Mouse (Mus musculus) heart, adult 18-20 months (tissue): ENCODE data around the gene Ndfip2. TPM values are rescaled to one million over a fixed set of nuclear protein-coding genes. Genes with fewer than 3 reads are reported as not detected.
A peak's percentile ranks its signal among the peaks of the same experiment; 100 is the strongest.

Experiments used
- DNase-seq, 2 experiments: peaks; one replicate each; pipeline ENCODE4 v3.0.0; 2021 to 2022; ENCODE audit warnings: mixed read lengths in 1 of 2
- long read RNA-seq, 2 experiments: library from polyadenylated mRNA; stranded (forward); transcript quantifications; one replicate each; pipeline ENCODE4 v2.0.0; 2021
- total RNA-seq, 2 experiments: library from RNA; stranded (reverse); gene quantifications; 2 replicates each; pipeline ENCODE4 v1.2.3; 2021

Gene Ndfip2
- total RNA-seq = 10 to 100 TPM; 13.1 to 14.8 TPM
- long read RNA-seq, experiment 1, transcript Ndfip2-206 (8 exons, 2,532 nt) = major isoform, 25 of 37 reads
- long read RNA-seq, experiment 1, transcript Ndfip2-202 (8 exons, 1,695 nt) = minor isoform, 9 of 37 reads
- long read RNA-seq, experiment 1, partial matches to known transcripts = 0 of 37 reads
- long read RNA-seq, experiment 1, other reads (novel, unspliced or antisense) = 3 of 37 reads
- long read RNA-seq, experiment 2, transcript Ndfip2-202 (8 exons, 1,695 nt) = minor isoform, 8 of 24 reads
- long read RNA-seq, experiment 2, transcript Ndfip2-206 (8 exons, 2,532 nt) = major isoform, 14 of 24 reads
- long read RNA-seq, experiment 2, partial matches to known transcripts = 0 of 24 reads
- long read RNA-seq, experiment 2, other reads (novel, unspliced or antisense) = 2 of 24 reads

GRCm38 (mm10) chr14:105258379-105259034, at the start of gene Ndfip2:
Gene Ndfip2 (plus strand): TSS chr14:105258573.
- peak; percentile 89 to 92 for DNase-seq

- DNase-seq = peak in 1 of 2 experiments; percentile 7
Observed at GRCm38 (mm10) chr14:105219525-105220376, 38.6 kb upstream of the Ndfip2 start.

GRCm38 (mm10) chr14:105222240-105222639, 36.1 kb upstream of the Ndfip2 start:
- no peak for DNase-seq

GRCm38 (mm10) chr14:105225790-105226189, 32.6 kb upstream of the Ndfip2 start:
- DNase-seq = no peak

GRCm38 (mm10) chr14:105232421-105232820, 26.0 kb upstream of the Ndfip2 start:
- peak; percentile 16 to 18 for DNase-seq

- peak; percentile 7 to 21 for DNase-seq
Observed at GRCm38 (mm10) chr14:105236596-105236995, 21.8 kb upstream of the Ndfip2 start.

GRCm38 (mm10) chr14:105237736-105238135, 20.6 kb upstream of the Ndfip2 start:
- no peak for DNase-seq

GRCm38 (mm10) chr14:105238450-105239038, 19.8 kb upstream of the Ndfip2 start:
- no peak for DNase-seq

GRCm38 (mm10) chr14:105240120-105240519, 18.3 kb upstream of the Ndfip2 start:
- no peak for DNase-seq

- no peak for DNase-seq
Observed at GRCm38 (mm10) chr14:105243805-105244443, 14.4 kb upstream of the Ndfip2 start.

GRCm38 (mm10) chr14:105251038-105251437, 7.3 kb upstream of the Ndfip2 start:
- no peak for DNase-seq

- no peak for DNase-seq
Observed at GRCm38 (mm10) chr14:105253304-105253703, 5.1 kb upstream of the Ndfip2 start.

- DNase-seq = no peak
Observed at GRCm38 (mm10) chr14:105254401-105254800, 4.0 kb upstream of the Ndfip2 start.

- DNase-seq = peak in 1 of 2 experiments; percentile 13
Observed at GRCm38 (mm10) chr14:105255620-105256019, 2.8 kb upstream of the Ndfip2 start.

GRCm38 (mm10) chr14:105259035-105259880, 885 bp downstream of the Ndfip2 start:
- peak in 1 of 2 experiments; percentile 66 for DNase-seq

- no peak for DNase-seq
Observed at GRCm38 (mm10) chr14:105262923-105263322, 4.5 kb downstream of the Ndfip2 start.

GRCm38 (mm10) chr14:105267095-105267494, 8.7 kb downstream of the Ndfip2 start:
- no peak for DNase-seq

GRCm38 (mm10) chr14:105272030-105272429, 13.7 kb downstream of the Ndfip2 start:
- no peak for DNase-seq

- DNase-seq = no peak
Observed at GRCm38 (mm10) chr14:105272539-105272938, 14.2 kb downstream of the Ndfip2 start.

- no peak for DNase-seq
Observed at GRCm38 (mm10) chr14:105275196-105275595, 16.8 kb downstream of the Ndfip2 start.

- no peak for DNase-seq
Observed at GRCm38 (mm10) chr14:105277277-105277676, 18.9 kb downstream of the Ndfip2 start.
